Mouse (Mus musculus): ENCODE measurements around the gene Zfp558. TPM values are rescaled to one million over a fixed set of nuclear protein-coding genes. Genes with fewer than 3 reads are reported as not detected.

Zfp558 gene
- polyA plus RNA-seq (2015; fragmentation: Illumina TruSeq; extraction: RNeasy Lipid Tissue Mini Kit (QIAGEN cat#74804); ENCODE audit: insufficient read depth, low replicate concordance) = 2.0 TPM

DNA sequence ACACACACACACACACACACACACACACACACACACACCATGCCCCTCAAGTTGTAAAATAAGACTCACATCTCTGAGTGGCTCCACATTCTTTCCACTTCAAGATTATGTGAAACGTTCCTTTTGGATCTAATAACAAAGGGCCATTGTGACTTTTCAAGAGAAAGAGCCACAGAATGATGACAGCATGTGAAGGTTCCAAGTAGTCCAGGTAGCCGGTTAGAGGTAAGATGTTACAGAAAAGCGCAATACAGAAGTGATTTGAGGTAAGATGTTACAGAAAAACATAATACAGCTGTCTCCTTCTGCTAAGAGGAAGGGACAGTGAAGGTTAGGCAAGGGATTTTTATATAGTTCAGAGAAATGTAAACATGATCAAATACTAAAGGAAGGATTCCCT lies at the start of gene Zfp558, which contains the start of gene Mbd3l1:
Gene Zfp558 (minus strand): TSS at position 101 of the 400 bp plus-strand sequence.
Gene Mbd3l1 (plus strand): TSS at position 192 of the 400 bp plus-strand sequence.

GRCm38 (mm10) chr9:18430354-18430753 lies 47.7 kb downstream of the Zfp558 start, which contains the start of gene Mbd3l2:
TSS of gene Mbd3l2 (plus strand) at chr9:18430654.

Other genes starting within 250 kb of the Zfp558 start
- gene Chordc1, start 186.1 kb downstream of the Zfp558 start, polyA plus RNA-seq (2015; fragmentation: Illumina TruSeq; extraction: RNeasy Lipid Tissue Mini Kit (QIAGEN cat#74804); ENCODE audit: insufficient read depth, low replicate concordance) = 124 TPM
- 3.0 TPM for gene Naalad2, start 75.3 kb downstream of the Zfp558 start, polyA plus RNA-seq (2015; fragmentation: Illumina TruSeq; extraction: RNeasy Lipid Tissue Mini Kit (QIAGEN cat#74804); ENCODE audit: insufficient read depth, low replicate concordance)
- gene Ubtfl1, start 73.8 kb downstream of the Zfp558 start, polyA plus RNA-seq (2015; fragmentation: Illumina TruSeq; extraction: RNeasy Lipid Tissue Mini Kit (QIAGEN cat#74804); ENCODE audit: insufficient read depth, low replicate concordance) = not detected
- not detected for gene Mbd3l2, start 47.6 kb downstream of the Zfp558 start, polyA plus RNA-seq (2015; fragmentation: Illumina TruSeq; extraction: RNeasy Lipid Tissue Mini Kit (QIAGEN cat#74804); ENCODE audit: insufficient read depth, low replicate concordance)
- not detected for gene Mbd3l1, start 91 bp upstream of the Zfp558 start, polyA plus RNA-seq (2015; fragmentation: Illumina TruSeq; extraction: RNeasy Lipid Tissue Mini Kit (QIAGEN cat#74804); ENCODE audit: insufficient read depth, low replicate concordance)
- 1.3 TPM for gene Muc16, start 196.3 kb upstream of the Zfp558 start, polyA plus RNA-seq (2015; fragmentation: Illumina TruSeq; extraction: RNeasy Lipid Tissue Mini Kit (QIAGEN cat#74804); ENCODE audit: insufficient read depth, low replicate concordance)